9 mouse cellular contexts compared by ENCODE assay signal in genomic region chr17:35178528-35178927, GRCm38 (mm10). TPM values are rescaled to one million over a fixed set of nuclear protein-coding genes. Genes with fewer than 3 reads are reported as not detected.
DNase-seq lines count a peak whose midpoint lies in the region; ATAC-seq and TF ChIP-seq lines count a peak whose summit lies in the region.
"Had no signal": no experiment of that assay in that cellular context is flagged by ENCODE, and none has a peak within 500 bp of the region (broad histone marks: within the 10 kb centered on the region; RNA-seq: fewer than 3 reads in every experiment).

No protein-coding gene starts in this region.

- no peak overlapping the region for H3K4me3 ChIP-seq in bone marrow, adult 2 months (replicated peaks; ENCODE audit: control insufficient read depth, low read depth, low read length)
- no peak overlapping the region for H3K4me3 ChIP-seq in lung, embryonic 15.5 days
- H3K4me3 ChIP-seq: hindbrain, embryonic 15.5 days had no signal

- TF ChIP-seq POLR2A in bone marrow, adult 2 months (IDR thresholded peaks at IDR 0.05; ENCODE audit: borderline replicate concordance, control insufficient read depth, low read depth, low read length): no peak

- H3K4me2 ChIP-seq in lung, embryonic 15.5 days: no peak overlapping the region
- H3K4me2 ChIP-seq: hindbrain, embryonic 15.5 days had no signal

- ATAC-seq in lung, embryonic 15.5 days (ENCODE audit: borderline replicate concordance, extremely low read depth, low FRiP score, low TSS enrichment): peak; percentile 46; the same call in 1 of the 2 replicates

- peaks cover 2% of the 10 kb centered on the region; the same call in 1 of the 2 replicates for H3K4me1 ChIP-seq in bone marrow, adult 2 months (ENCODE audit: control insufficient read depth, insufficient read depth, low read length)
- no peaks in the 10 kb centered on the region for H3K4me1 ChIP-seq in lung, embryonic 15.5 days
- H3K4me1 ChIP-seq: hindbrain, embryonic 15.5 days had no signal

- no peaks in the 10 kb centered on the region for H3K36me3 ChIP-seq in lung, embryonic 15.5 days
- H3K36me3 ChIP-seq: hindbrain, embryonic 15.5 days had no signal

- TF ChIP-seq CTCF in bone marrow, adult 2 months (IDR thresholded peaks at IDR 0.05; ENCODE audit: control insufficient read depth, insufficient read depth, low read length): peak; percentile 96

- no peak overlapping the region for H3K9ac ChIP-seq in lung, embryonic 15.5 days
- H3K9ac ChIP-seq: hindbrain, embryonic 15.5 days had no signal

- DNase-seq in urinary bladder, adult 2 months (ENCODE audit: low spot score): peak; percentile 66
- DNase-seq in urinary bladder, postnatal 10 days (ENCODE audit: low spot score): no peak
- peak; percentile 67 for DNase-seq in gastrocnemius, postnatal 25 days
- peak; percentile 77 for DNase-seq in kidney, adult 18-20 months
- DNase-seq in spleen, adult 18-20 months: peak; percentile 72 to 80
- DNase-seq in right cerebral cortex, postnatal 25 days: no peak

- WGBS in bone marrow, adult 2 months: 7% methylated on average over 5 of the region's 5 CpGs
- WGBS in lung, embryonic 15.5 days: 12% methylated on average over 5 of the region's 5 CpGs

- no peaks in the 10 kb centered on the region for H3K27me3 ChIP-seq in lung, embryonic 15.5 days
- H3K27me3 ChIP-seq: hindbrain, embryonic 15.5 days had no signal

- H3K27ac ChIP-seq in bone marrow, adult 2 months (ENCODE audit: control insufficient read depth, insufficient read depth, low read depth, low read length, poor library complexity): no peak overlapping the region
- no peak overlapping the region for H3K27ac ChIP-seq in lung, embryonic 15.5 days
- H3K27ac ChIP-seq: hindbrain, embryonic 15.5 days had no signal

- no peaks in the 10 kb centered on the region for H3K9me3 ChIP-seq in lung, embryonic 15.5 days
- H3K9me3 ChIP-seq: hindbrain, embryonic 15.5 days had no signal

RNA-seq across cellular contexts. Expression of gene Aif1, which starts 2.7 kb away (rescaled TPM):
- 11.2 and 13.3 TPM in 2 replicates for polyA plus RNA-seq in urinary bladder, adult 2 months (2012; rRNA removed)
- polyA plus RNA-seq in bone marrow, adult 2 months (2011; ENCODE audit: insufficient read depth, insufficient read length, low replicate concordance, missing spikeins): 48.9 and 51.7 TPM in 2 replicates
- total RNA-seq in gastrocnemius, postnatal 25 days (2021): 1 to 10 TPM in 1 of 2 experiments, under 1 TPM in 1; 0.97 to 1.4 TPM
- polyA plus RNA-seq in lung, embryonic 15.5 days (2015; fragmentation: Nextera tagmentation; extraction: Ambion mirVana): 6.9 and 9.0 TPM in 2 replicates

RNA-seq across cellular contexts. Expression of gene Lst1, which starts 9.7 kb away (rescaled TPM):
- polyA plus RNA-seq in urinary bladder, adult 2 months (2012; rRNA removed): 20.4 and 23.0 TPM in 2 replicates
- polyA plus RNA-seq in bone marrow, adult 2 months (2011; ENCODE audit: insufficient read depth, insufficient read length, low replicate concordance, missing spikeins): 50.4 and 139 TPM in 2 replicates
- total RNA-seq in gastrocnemius, postnatal 25 days (2021): under 1 TPM in 1 of 2 experiments, not detected in 1; 0.78 TPM
- 12.1 and 13.0 TPM in 2 replicates for polyA plus RNA-seq in lung, embryonic 15.5 days (2015; fragmentation: Nextera tagmentation; extraction: Ambion mirVana)

RNA-seq across cellular contexts. Expression of gene Prrc2a, which starts 13.8 kb away (rescaled TPM):
- polyA plus RNA-seq in urinary bladder, adult 2 months (2012; rRNA removed): 170 and 213 TPM in 2 replicates
- 208 and 214 TPM in 2 replicates for polyA plus RNA-seq in bone marrow, adult 2 months (2011; ENCODE audit: insufficient read depth, insufficient read length, low replicate concordance, missing spikeins)
- 100 to 1,000 TPM in 1 of 2 experiments, 10 to 100 TPM in 1; 93.3 to 102 TPM for total RNA-seq in gastrocnemius, postnatal 25 days (2021)
- polyA plus RNA-seq in lung, embryonic 15.5 days (2015; fragmentation: Nextera tagmentation; extraction: Ambion mirVana): 169 and 179 TPM in 2 replicates

RNA-seq across cellular contexts. Expression of gene Ltb, which starts 15.7 kb away (rescaled TPM):
- 2.6 and 3.5 TPM in 2 replicates for polyA plus RNA-seq in urinary bladder, adult 2 months (2012; rRNA removed)
- 38.6 and 66.2 TPM in 2 replicates for polyA plus RNA-seq in bone marrow, adult 2 months (2011; ENCODE audit: insufficient read depth, insufficient read length, low replicate concordance, missing spikeins)
- not detected for total RNA-seq in gastrocnemius, postnatal 25 days (2021)
- 0.65 and 2.2 TPM in 2 replicates for polyA plus RNA-seq in lung, embryonic 15.5 days (2015; fragmentation: Nextera tagmentation; extraction: Ambion mirVana)

RNA-seq across cellular contexts. Expression of gene Tnf, which starts 23.3 kb away (rescaled TPM):
- 0.55 and 0.83 TPM in 2 replicates for polyA plus RNA-seq in urinary bladder, adult 2 months (2012; rRNA removed)
- polyA plus RNA-seq in bone marrow, adult 2 months (2011; ENCODE audit: insufficient read depth, insufficient read length, low replicate concordance, missing spikeins): 3.2 and 7.4 TPM in 2 replicates
- total RNA-seq in gastrocnemius, postnatal 25 days (2021): under 1 TPM in 1 of 2 experiments, not detected in 1; 0.18 TPM
- polyA plus RNA-seq in lung, embryonic 15.5 days (2015; fragmentation: Nextera tagmentation; extraction: Ambion mirVana): 0.16 TPM in 1 of 2 replicates, not detected in the other
- polyA plus RNA-seq: hindbrain, embryonic 15.5 days had no signal

Comparison
In these comparisons a context has a peak if more than half of its experiments do, and no peak if none do; other contexts are left out.
1. DNase-seq: peak in urinary bladder, adult 2 months (single experiment), gastrocnemius, postnatal 25 days (single experiment), kidney, adult 18-20 months (single experiment) and spleen, adult 18-20 months (2 of 2); none in urinary bladder, postnatal 10 days (single experiment) and right cerebral cortex, postnatal 25 days (single experiment).